Mouse (Mus musculus) WW6 (cell line): ENCODE results near the gene Pde11a.

Experiments
- DNase-seq: peaks from one replicate; pipeline ENCODE4 v3.0.0-alpha.2; 2013; ENCODE audit warnings: low read depth, low spot score

Gene Pde11a

GRCm38 (mm10) chr2:75959850-75960365, 378.7 kb downstream of the Pde11a start:
- DNase-seq = no peak

GRCm38 (mm10) chr2:75959183-75959849, 379.3 kb downstream of the Pde11a start:
- no peak for DNase-seq

- no peak for DNase-seq
Measured at GRCm38 (mm10) chr2:75955709-75956108, 382.9 kb downstream of the Pde11a start.

- DNase-seq = no peak
Measured at GRCm38 (mm10) chr2:75953320-75953719, 385.3 kb downstream of the Pde11a start.

GRCm38 (mm10) chr2:75950685-75951084, 387.9 kb downstream of the Pde11a start:
- no peak for DNase-seq
